Mouse (Mus musculus) myocyte (in vitro differentiated cells): ENCODE results near the gene Ldlrad3. TPM values are rescaled to one million over a fixed set of nuclear protein-coding genes. Genes with fewer than 3 reads are reported as not detected.

Experiments
- H3K27me3 ChIP-seq: one replicate; pipeline ENCODE4 v1.6.1; 2011; ENCODE audit not compliant: control insufficient read depth, insufficient read depth, insufficient read length
- H3K36me3 ChIP-seq: one replicate; pipeline ENCODE4 v1.6.1; 2011; ENCODE audit not compliant: control insufficient read depth, insufficient read depth
- H3K4me2 ChIP-seq: one replicate; pipeline ENCODE4 v1.6.1; 2011; ENCODE audit warnings: low read depth, control low read depth
- H3K4me3 ChIP-seq: one replicate; pipeline ENCODE4 v1.5.1; 2011; ENCODE audit warnings: mild to moderate bottlenecking, control low read depth, moderate library complexity
- H3K79me2 ChIP-seq: one replicate; pipeline ENCODE4 v1.6.1; 2011; ENCODE audit not compliant: control insufficient read depth, insufficient read depth
- H3ac ChIP-seq: one replicate; pipeline ENCODE4 v1.6.1; 2011; ENCODE audit not compliant: control insufficient read depth, insufficient read length
- CEBPB ChIP-seq: IDR thresholded peaks from 2 replicates; pipeline ENCODE4 v1.6.1; 2011; ENCODE audit warnings: mild to moderate bottlenecking, moderate library complexity; ENCODE audit not compliant: poor library complexity, insufficient read depth, severe bottlenecking
- E2F4 ChIP-seq: IDR thresholded peaks from one replicate; pipeline ENCODE4 v1.6.1; 2011; ENCODE audit warnings: mild to moderate bottlenecking, control low read depth, moderate library complexity; ENCODE audit not compliant: insufficient read depth
- MAX ChIP-seq: IDR thresholded peaks from one replicate; pipeline ENCODE4 v1.6.1; 2011; ENCODE audit warnings: low read depth, mild to moderate bottlenecking, control low read depth
- MYOD1 ChIP-seq, 3 experiments: IDR thresholded peaks; one replicate each; pipeline ENCODE4 v1.6.1; 2011; ENCODE audit warnings: control low read depth in 2 of 3, low read depth in 2 of 3, mild to moderate bottlenecking in 2 of 3, moderate library complexity in 1 of 3; ENCODE audit not compliant: insufficient read length in 2 of 3, control insufficient read depth in 1 of 3
- MYOG ChIP-seq, 3 experiments: IDR thresholded peaks; one replicate each; pipeline ENCODE4 v1.6.1; 2011; ENCODE audit warnings: control low read depth in 2 of 3, low read depth in 2 of 3, mild to moderate bottlenecking in 2 of 3; ENCODE audit not compliant: insufficient read length in 2 of 3, control insufficient read depth in 1 of 3, insufficient read depth in 1 of 3
- POLR2A ChIP-seq: IDR thresholded peaks from one replicate; pipeline ENCODE4 v1.6.1; 2011; ENCODE audit warnings: low read depth, mild to moderate bottlenecking, control low read depth, moderate library complexity; ENCODE audit not compliant: insufficient read length
- POLR2AphosphoS2 ChIP-seq: IDR thresholded peaks from one replicate; pipeline ENCODE4 v1.6.1; 2011; ENCODE audit warnings: low read depth, control low read depth; ENCODE audit not compliant: insufficient read length
- REST ChIP-seq: IDR thresholded peaks from one replicate; pipeline ENCODE4 v1.6.1; 2011; ENCODE audit warnings: mild to moderate bottlenecking, control low read depth, moderate library complexity; ENCODE audit not compliant: insufficient read depth, insufficient read length
- SRF ChIP-seq: IDR thresholded peaks from one replicate; pipeline ENCODE4 v1.6.1; 2011; ENCODE audit warnings: low read depth; ENCODE audit not compliant: control insufficient read depth, insufficient read length
- TCF12 ChIP-seq: IDR thresholded peaks from one replicate; pipeline ENCODE4 v1.6.1; 2011; ENCODE audit warnings: mild to moderate bottlenecking, control low read depth; ENCODE audit not compliant: poor library complexity, insufficient read depth, severe bottlenecking
- TCF3 ChIP-seq: IDR thresholded peaks from one replicate; pipeline ENCODE4 v1.6.1; 2011; ENCODE audit warnings: low read depth, control low read depth; ENCODE audit not compliant: insufficient read length
- USF1 ChIP-seq: IDR thresholded peaks from one replicate; pipeline ENCODE4 v1.6.1; 2011; ENCODE audit warnings: low read depth, mild to moderate bottlenecking, control low read depth, moderate library complexity
- polyA plus RNA-seq: library from polyadenylated mRNA; unstranded; fragments of >200 nt; fragmentation: generic; extraction: Trizol; gene quantifications from one replicate; pipeline ENCODE4 v1.2.1, GENCODE M21; 2012; ENCODE audit warnings: missing spikeins

The Ldlrad3 gene
- polyA plus RNA-seq, 1 experiment, result 32.1 TPM

DNA sequence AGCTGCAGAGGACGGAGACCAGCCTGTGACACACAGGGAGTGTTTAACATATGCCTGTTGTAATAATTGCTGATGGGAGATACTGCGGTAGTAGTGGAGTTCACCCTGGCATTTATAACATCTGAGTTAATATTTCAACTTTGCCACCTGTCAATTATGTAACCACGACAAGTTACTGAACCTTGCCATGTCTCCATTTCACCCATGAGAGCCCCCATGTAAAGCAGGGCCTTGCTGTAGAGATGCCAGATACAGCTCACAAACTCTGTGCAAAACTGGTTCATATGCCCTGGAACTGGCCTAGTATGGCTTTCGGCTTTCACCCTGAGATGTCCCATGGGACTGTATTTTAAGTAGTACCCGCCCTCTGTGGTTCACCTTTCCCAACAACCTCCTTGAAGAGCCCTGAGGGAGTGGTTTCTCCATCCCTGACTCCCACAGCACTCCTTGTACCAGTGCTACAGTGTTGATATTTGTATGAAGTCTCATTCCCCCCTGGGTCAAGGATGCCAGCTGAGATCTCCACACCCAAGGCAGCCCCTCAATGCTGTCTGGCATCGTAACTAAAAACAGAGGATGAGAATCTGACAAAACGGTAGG, 122.2 kb downstream of the Ldlrad3 start:
- no peak for TF ChIP-seq MYOD1 (IDR thresholded peaks at IDR 0.05; ENCODE audit: control insufficient read depth in 1 of 3, insufficient read length in 2 of 3, low read depth in 2 of 3)
- H3K79me2 ChIP-seq, result no peaks in the 10 kb centered on the region
- H3K4me3 ChIP-seq, result no peak overlapping the region
- no peaks in the 10 kb centered on the region for H3K27me3 ChIP-seq
- H3K4me2 ChIP-seq, result no peak overlapping the region
- H3ac ChIP-seq, result no peak overlapping the region
- H3K36me3 ChIP-seq, result peaks cover 31% of the 10 kb centered on the region

DNA sequence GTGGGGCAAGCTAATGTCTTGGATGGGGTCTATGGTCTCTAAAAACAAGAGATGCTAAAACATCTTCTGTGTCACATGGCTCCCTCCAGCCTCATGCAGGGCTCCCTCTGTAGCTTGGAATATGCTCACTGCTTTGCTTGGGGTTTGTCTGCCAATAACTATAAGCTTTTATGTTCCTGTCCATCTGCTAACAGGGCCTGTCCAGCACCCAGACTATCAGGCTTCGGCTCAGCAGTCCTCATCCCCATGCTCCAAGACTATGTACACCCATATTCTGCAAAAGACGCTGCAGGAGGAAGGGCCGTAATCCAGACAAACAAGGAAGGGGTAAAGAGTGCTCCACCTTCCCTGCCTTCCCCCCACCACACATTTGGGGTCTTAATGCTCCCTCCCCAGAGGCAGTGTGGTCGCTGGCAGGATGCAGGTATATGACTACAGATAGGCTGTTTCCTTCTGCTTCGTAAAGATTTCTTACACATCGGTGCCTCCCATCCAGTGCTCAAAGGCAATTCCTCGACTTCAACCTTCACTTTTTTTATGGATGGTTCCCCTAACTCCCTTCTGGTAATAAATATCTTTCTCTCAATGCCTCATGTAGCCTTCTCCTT, 123.2 kb downstream of the Ldlrad3 start:
- no peaks in the 10 kb centered on the region for H3K79me2 ChIP-seq
- TF ChIP-seq POLR2AphosphoS2 (no peak), POLR2A (no peak), E2F4 (no peak), MAX (no peak), CEBPB (no peak), USF1 (no peak), REST (no peak), MYOD1 (IDR thresholded peaks at IDR 0.05; ENCODE audit: control insufficient read depth in 1 of 3, insufficient read length in 2 of 3, low read depth in 2 of 3) (no peak), MYOG (IDR thresholded peaks at IDR 0.05; ENCODE audit: control insufficient read depth in 1 of 3, insufficient read depth in 1 of 3, insufficient read length in 2 of 3, low read depth in 2 of 3) (no peak), TCF12 (no peak), TCF3 (no peak), SRF (no peak)
- H3ac ChIP-seq, result no peak overlapping the region
- H3K36me3 ChIP-seq, result peaks cover 26% of the 10 kb centered on the region
- H3K27me3 ChIP-seq, result no peaks in the 10 kb centered on the region
- H3K4me3 ChIP-seq, result no peak overlapping the region
- no peak overlapping the region for H3K4me2 ChIP-seq

DNA sequence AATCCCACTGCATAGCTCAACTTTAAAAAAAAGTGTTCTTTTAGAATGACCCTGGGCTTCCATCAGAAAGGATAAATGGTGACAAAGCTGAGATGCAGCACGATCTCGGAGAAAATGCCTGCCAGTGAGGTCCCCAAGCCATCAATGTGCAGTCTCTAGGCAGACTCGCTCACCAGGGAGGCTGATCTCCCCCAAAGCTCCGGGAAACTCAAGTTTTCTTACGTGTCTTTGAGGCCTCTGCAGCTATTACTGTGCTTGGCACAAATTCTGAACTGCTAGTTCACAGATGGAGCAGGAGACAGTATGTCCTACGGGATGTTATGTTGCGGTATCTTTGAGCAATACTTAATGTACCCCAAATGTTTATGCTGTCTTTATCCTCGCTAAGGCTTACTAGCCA, 124.3 kb downstream of the Ldlrad3 start:
- Histone ChIP-seq H3ac (no peak overlapping the region), H3K36me3 (peaks cover 26% of the 10 kb centered on the region), H3K27me3 (no peaks in the 10 kb centered on the region), H3K4me3 (no peak overlapping the region), H3K79me2 (no peaks in the 10 kb centered on the region), H3K4me2 (no peak overlapping the region)
- TF ChIP-seq SRF (no peak), MAX (no peak), E2F4 (no peak), TCF12 (no peak), TCF3 (no peak), MYOD1 (IDR thresholded peaks at IDR 0.05; ENCODE audit: control insufficient read depth in 1 of 3, insufficient read length in 2 of 3, low read depth in 2 of 3) (no peak), REST (no peak), MYOG (IDR thresholded peaks at IDR 0.05; ENCODE audit: control insufficient read depth in 1 of 3, insufficient read depth in 1 of 3, insufficient read length in 2 of 3, low read depth in 2 of 3) (no peak), POLR2AphosphoS2 (no peak), POLR2A (no peak), USF1 (no peak), CEBPB (no peak)

DNA sequence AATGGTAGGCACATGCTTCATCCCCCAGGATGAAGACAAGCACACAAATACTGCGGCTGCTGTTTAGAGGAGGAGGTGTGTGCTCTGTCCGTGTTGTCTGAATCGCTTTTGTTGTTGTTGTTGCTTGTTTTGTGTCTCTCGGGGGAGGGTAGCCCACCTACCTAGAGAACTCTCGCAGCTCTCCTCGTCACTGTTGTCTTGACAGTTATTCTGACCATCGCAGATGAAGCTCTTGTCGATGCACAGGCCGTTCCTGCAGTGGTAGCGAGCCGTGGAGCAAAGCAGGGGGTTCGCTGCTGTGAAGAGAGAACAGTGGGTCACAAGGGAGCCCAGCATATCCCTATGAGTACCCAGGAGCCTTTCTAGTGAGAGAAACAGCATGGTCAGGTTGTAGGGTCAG, 128.4 kb downstream of the Ldlrad3 start:
- H3K4me3 ChIP-seq, result no peak overlapping the region
- no peak overlapping the region for H3K4me2 ChIP-seq
- H3K79me2 ChIP-seq, result no peaks in the 10 kb centered on the region
- no peak overlapping the region for H3ac ChIP-seq
- TF ChIP-seq POLR2AphosphoS2 (no peak), MYOG (IDR thresholded peaks at IDR 0.05; ENCODE audit: control insufficient read depth in 1 of 3, insufficient read depth in 1 of 3, insufficient read length in 2 of 3, low read depth in 2 of 3) (no peak), MYOD1 (IDR thresholded peaks at IDR 0.05; ENCODE audit: control insufficient read depth in 1 of 3, insufficient read length in 2 of 3, low read depth in 2 of 3) (no peak), SRF (no peak), E2F4 (no peak), POLR2A (no peak), TCF3 (no peak), TCF12 (no peak), CEBPB (no peak), MAX (no peak), USF1 (no peak), REST (no peak)
- peaks cover 34% of the 10 kb centered on the region for H3K36me3 ChIP-seq
- no peaks in the 10 kb centered on the region for H3K27me3 ChIP-seq

DNA sequence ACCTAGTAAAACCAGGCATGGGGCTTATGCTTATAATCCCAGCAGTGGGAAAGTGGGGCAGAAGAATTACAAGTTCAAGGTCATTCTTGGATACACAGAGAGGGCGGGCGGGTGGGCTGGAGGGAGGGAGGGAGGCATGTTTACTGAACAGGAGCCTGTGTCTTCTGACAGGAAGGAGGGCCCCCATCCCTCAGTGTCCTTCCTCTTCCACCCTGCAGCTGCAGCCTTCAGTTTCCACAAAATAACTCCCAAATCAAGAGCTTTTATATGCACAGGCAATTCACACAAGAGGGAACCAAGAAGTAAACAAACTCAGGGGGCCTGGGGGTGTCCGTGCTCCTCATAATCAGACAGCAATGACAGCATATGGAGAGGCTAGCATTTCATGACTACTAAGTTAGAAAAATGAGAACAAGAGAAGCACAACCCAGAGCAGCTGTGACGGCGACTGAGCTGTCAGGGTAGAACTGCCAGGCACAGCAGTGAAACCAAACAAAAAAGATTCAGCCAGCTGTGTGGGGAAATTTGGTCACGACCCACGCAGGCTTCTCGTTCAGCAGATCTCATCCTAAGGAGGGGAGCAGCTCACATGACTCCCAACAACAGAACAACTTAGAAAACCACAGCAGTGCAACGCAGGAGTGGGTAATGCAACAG, 129.0 kb downstream of the Ldlrad3 start:
- Histone ChIP-seq H3K27me3 (no peaks in the 10 kb centered on the region), H3K36me3 (peaks cover 32% of the 10 kb centered on the region), H3K4me3 (no peak overlapping the region), H3K79me2 (no peaks in the 10 kb centered on the region), H3ac (no peak overlapping the region), H3K4me2 (no peak overlapping the region)
- TF ChIP-seq E2F4 (no peak), REST (no peak), POLR2A (no peak), SRF (no peak), CEBPB (no peak), MYOD1 (IDR thresholded peaks at IDR 0.05; ENCODE audit: control insufficient read depth in 1 of 3, insufficient read length in 2 of 3, low read depth in 2 of 3) (no peak), MYOG (IDR thresholded peaks at IDR 0.05; ENCODE audit: control insufficient read depth in 1 of 3, insufficient read depth in 1 of 3, insufficient read length in 2 of 3, low read depth in 2 of 3) (no peak), MAX (no peak), TCF3 (no peak), USF1 (no peak), POLR2AphosphoS2 (no peak), TCF12 (no peak)
